Mouse (Mus musculus): ENCODE data around the gene Tmeff2. TPM values are rescaled to one million over a fixed set of nuclear protein-coding genes. Genes with fewer than 3 reads are reported as not detected.
A peak's percentile ranks its signal among the peaks of the same experiment; 100 is the strongest.

Tmeff2 gene
- polyA plus RNA-seq, 1 experiment from 2014 or later, result 7.0 TPM

GRCm38 (mm10) chr1:51115761-51116160, 215.3 kb downstream of the Tmeff2 start:
- no peak for ATAC-seq (ENCODE audit: low FRiP score)
- Histone ChIP-seq H3K9me3 (ENCODE audit: control insufficient read depth, low read length) (no peaks in the 10 kb centered on the region), H3K4me3 (ENCODE audit: low read depth, low read length) (no peak overlapping the region), H3K4me2 (no peak overlapping the region), H3K27ac (ENCODE audit: low read depth, low read length) (no peak overlapping the region), H3K27me3 (ENCODE audit: control insufficient read depth, insufficient read depth, low read length) (no peaks in the 10 kb centered on the region), H3K9ac (ENCODE audit: low read length) (no peak overlapping the region), H3K4me1 (ENCODE audit: control insufficient read depth, insufficient read depth, low read length) (no peaks in the 10 kb centered on the region), H3K36me3 (ENCODE audit: control insufficient read depth, insufficient read depth, low read length) (no peaks in the 10 kb centered on the region)
- no peak for DNase-seq (ENCODE audit: low spot score, missing footprints)
- 84% methylated on average over 5 of the region's 5 CpGs for WGBS

DNA sequence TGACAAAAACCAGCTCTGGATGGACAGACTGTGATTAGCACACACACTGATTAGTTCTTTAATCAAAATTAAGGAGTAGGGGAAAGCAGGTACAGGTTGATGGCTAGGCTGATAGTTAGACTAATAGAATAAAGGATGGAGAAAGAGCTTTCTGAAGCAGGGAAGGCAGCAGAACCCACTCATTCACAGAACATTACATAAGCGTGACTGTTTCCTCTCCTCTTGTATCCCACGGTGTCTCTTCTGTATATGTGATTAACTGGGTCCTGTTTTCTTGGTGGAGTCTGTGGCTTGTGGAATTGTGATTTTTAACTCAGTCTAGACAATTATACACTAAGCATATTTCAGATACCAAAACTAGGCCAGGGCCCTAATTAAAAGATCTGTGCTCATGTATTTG, 217.4 kb downstream of the Tmeff2 start:
- no peak overlapping the region for H3K4me3 ChIP-seq (ENCODE audit: low read depth, low read length)
- no peaks in the 10 kb centered on the region for H3K9me3 ChIP-seq (ENCODE audit: control insufficient read depth, low read length)
- H3K4me1 ChIP-seq (ENCODE audit: control insufficient read depth, insufficient read depth, low read length), result no peaks in the 10 kb centered on the region
- H3K27ac ChIP-seq (ENCODE audit: low read depth, low read length), result no peak overlapping the region
- no peak overlapping the region for H3K9ac ChIP-seq (ENCODE audit: low read length)
- DNase-seq (ENCODE audit: low spot score, missing footprints) (no peak), ATAC-seq (ENCODE audit: low FRiP score) (no peak)
- H3K36me3 ChIP-seq (ENCODE audit: control insufficient read depth, insufficient read depth, low read length), result no peaks in the 10 kb centered on the region
- 90% methylated on average over 2 of the region's 2 CpGs for WGBS
- no peak overlapping the region for H3K4me2 ChIP-seq
- H3K27me3 ChIP-seq (ENCODE audit: control insufficient read depth, insufficient read depth, low read length), result no peaks in the 10 kb centered on the region

DNA sequence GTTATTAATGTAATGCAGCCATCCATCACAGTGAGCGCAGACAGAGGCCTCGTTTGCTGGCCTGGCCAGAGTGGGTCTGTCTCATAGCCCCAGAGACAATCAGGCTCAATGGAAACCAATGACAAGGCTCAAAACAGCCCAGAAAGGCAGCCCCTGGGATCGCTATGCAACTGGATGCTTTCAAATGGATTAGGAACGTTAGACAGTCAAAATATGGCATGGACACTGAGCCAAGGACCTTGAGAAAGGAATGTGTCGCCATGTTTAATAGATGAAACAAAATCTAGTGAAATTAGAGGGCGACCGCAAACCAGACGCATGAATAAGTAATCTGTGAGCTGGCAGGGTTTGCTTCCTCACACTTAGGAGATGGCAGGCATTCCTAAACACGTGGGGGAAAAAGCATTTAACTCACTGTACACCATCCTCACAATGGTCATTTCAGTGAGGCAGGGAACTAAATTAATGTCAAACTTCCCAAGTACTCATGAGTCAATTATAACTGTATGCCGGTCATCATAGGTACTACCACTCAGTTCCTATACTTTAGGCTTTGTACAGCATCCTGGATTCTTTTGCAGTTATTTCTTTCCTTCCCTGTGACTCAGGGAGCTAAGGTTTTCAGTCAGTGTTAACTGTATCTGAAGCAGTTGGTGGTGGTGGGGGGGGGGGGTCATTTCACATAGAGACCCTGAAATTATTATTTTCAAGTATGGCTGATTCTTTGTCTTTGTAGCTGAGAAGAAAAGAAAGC, 225.4 kb downstream of the Tmeff2 start:
- Histone ChIP-seq H3K9ac (ENCODE audit: low read length) (no peak overlapping the region), H3K9me3 (ENCODE audit: control insufficient read depth, low read length) (no peaks in the 10 kb centered on the region), H3K4me3 (ENCODE audit: low read depth, low read length) (no peak overlapping the region), H3K36me3 (ENCODE audit: control insufficient read depth, insufficient read depth, low read length) (no peaks in the 10 kb centered on the region), H3K27me3 (ENCODE audit: control insufficient read depth, insufficient read depth, low read length) (no peaks in the 10 kb centered on the region), H3K4me2 (no peak overlapping the region), H3K4me1 (ENCODE audit: control insufficient read depth, insufficient read depth, low read length) (no peaks in the 10 kb centered on the region), H3K27ac (ENCODE audit: low read depth, low read length) (no peak overlapping the region)
- 75% methylated on average over 10 of the region's 10 CpGs for WGBS
- ATAC-seq (ENCODE audit: low FRiP score) (no peak), DNase-seq (ENCODE audit: low spot score, missing footprints) (no peak)

DNA sequence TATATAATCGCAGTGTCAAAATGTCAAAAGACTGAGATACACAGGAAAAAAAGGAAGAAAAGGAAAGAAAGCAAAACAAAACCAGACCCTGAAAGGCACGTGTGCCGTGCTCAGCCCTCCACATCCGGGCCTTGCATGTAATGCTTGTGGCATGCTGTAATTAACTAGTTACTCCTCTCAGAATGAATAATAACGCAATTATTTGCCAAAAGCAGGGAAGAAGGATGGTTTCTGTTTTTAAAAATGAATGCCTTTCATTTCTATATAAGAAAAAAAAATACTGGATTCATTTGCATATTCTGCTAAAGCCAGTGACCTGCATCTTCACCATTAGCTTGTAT, 225.9 kb downstream of the Tmeff2 start:
- Histone ChIP-seq H3K36me3 (ENCODE audit: control insufficient read depth, insufficient read depth, low read length) (no peaks in the 10 kb centered on the region), H3K9me3 (ENCODE audit: control insufficient read depth, low read length) (no peaks in the 10 kb centered on the region), H3K4me3 (ENCODE audit: low read depth, low read length) (no peak overlapping the region), H3K4me1 (ENCODE audit: control insufficient read depth, insufficient read depth, low read length) (no peaks in the 10 kb centered on the region), H3K27ac (ENCODE audit: low read depth, low read length) (no peak overlapping the region), H3K9ac (ENCODE audit: low read length) (no peak overlapping the region), H3K4me2 (no peak overlapping the region), H3K27me3 (ENCODE audit: control insufficient read depth, insufficient read depth, low read length) (no peaks in the 10 kb centered on the region)
- ATAC-seq (ENCODE audit: low FRiP score) (no peak), DNase-seq (ENCODE audit: low spot score, missing footprints) (no peak)
- 82% methylated on average over 5 of the region's 5 CpGs for WGBS

GRCm38 (mm10) chr1:51136792-51137191, 236.3 kb downstream of the Tmeff2 start:
- Histone ChIP-seq H3K36me3 (ENCODE audit: control insufficient read depth, insufficient read depth, low read length) (no peaks in the 10 kb centered on the region), H3K4me2 (no peak overlapping the region), H3K4me1 (ENCODE audit: control insufficient read depth, insufficient read depth, low read length) (no peaks in the 10 kb centered on the region), H3K27ac (ENCODE audit: low read depth, low read length) (no peak overlapping the region), H3K9me3 (ENCODE audit: control insufficient read depth, low read length) (no peaks in the 10 kb centered on the region), H3K27me3 (ENCODE audit: control insufficient read depth, insufficient read depth, low read length) (no peaks in the 10 kb centered on the region; the same call in 1 of the 2 replicates), H3K9ac (ENCODE audit: low read length) (no peak overlapping the region), H3K4me3 (ENCODE audit: low read depth, low read length) (no peak overlapping the region)
- no peak for DNase-seq (ENCODE audit: low spot score, missing footprints)
- no peak for ATAC-seq (ENCODE audit: low FRiP score)
- 75% methylated on average over 2 of the region's 2 CpGs for WGBS

- no peaks in the 10 kb centered on the region for H3K36me3 ChIP-seq (ENCODE audit: control insufficient read depth, insufficient read depth, low read length)
- no peaks in the 10 kb centered on the region for H3K9me3 ChIP-seq (ENCODE audit: control insufficient read depth, low read length)
- no peaks in the 10 kb centered on the region; the same call in 1 of the 2 replicates for H3K27me3 ChIP-seq (ENCODE audit: control insufficient read depth, insufficient read depth, low read length)
- no peak overlapping the region for H3K4me2 ChIP-seq
- no peaks in the 10 kb centered on the region for H3K4me1 ChIP-seq (ENCODE audit: control insufficient read depth, insufficient read depth, low read length)
- WGBS, result 86% methylated on average over 10 of the region's 10 CpGs
- no peak overlapping the region for H3K4me3 ChIP-seq (ENCODE audit: low read depth, low read length)
- ATAC-seq (ENCODE audit: low FRiP score) (no peak), DNase-seq (ENCODE audit: low spot score, missing footprints) (no peak)
- H3K9ac ChIP-seq (ENCODE audit: low read length), result no peak overlapping the region
- H3K27ac ChIP-seq (ENCODE audit: low read depth, low read length), result no peak overlapping the region
Observed at GRCm38 (mm10) chr1:51139605-51140004, 239.2 kb downstream of the Tmeff2 start.

DNA sequence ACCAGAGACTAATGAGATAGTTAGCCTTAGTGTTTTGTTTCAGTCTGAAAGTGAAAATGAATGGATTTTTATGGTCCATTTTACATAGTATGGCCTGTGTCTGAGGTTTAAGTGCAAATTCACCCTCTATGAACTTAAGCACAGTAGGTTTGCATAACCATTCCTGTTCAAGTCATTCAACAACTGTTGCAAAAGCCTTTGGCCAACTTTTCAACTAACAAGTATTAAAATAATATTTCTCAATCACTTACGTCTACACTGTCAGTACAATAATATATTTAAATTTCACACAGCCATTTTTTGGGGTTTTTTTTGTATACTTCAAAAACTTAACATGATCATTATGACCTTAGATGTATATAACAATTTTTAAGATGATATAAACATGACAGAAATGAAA, 240.9 kb downstream of the Tmeff2 start:
- Histone ChIP-seq H3K4me3 (ENCODE audit: low read depth, low read length) (no peak overlapping the region), H3K27ac (ENCODE audit: low read depth, low read length) (no peak overlapping the region), H3K4me2 (no peak overlapping the region), H3K9me3 (ENCODE audit: control insufficient read depth, low read length) (no peaks in the 10 kb centered on the region), H3K27me3 (ENCODE audit: control insufficient read depth, insufficient read depth, low read length) (no peaks in the 10 kb centered on the region; the same call in 1 of the 2 replicates), H3K4me1 (ENCODE audit: control insufficient read depth, insufficient read depth, low read length) (no peaks in the 10 kb centered on the region), H3K36me3 (ENCODE audit: control insufficient read depth, insufficient read depth, low read length) (no peaks in the 10 kb centered on the region), H3K9ac (ENCODE audit: low read length) (no peak overlapping the region)
- no peak for ATAC-seq (ENCODE audit: low FRiP score)
- 96% methylated on average over 1 of the region's 1 CpGs for WGBS
- DNase-seq (ENCODE audit: low spot score, missing footprints), result no peak

DNA sequence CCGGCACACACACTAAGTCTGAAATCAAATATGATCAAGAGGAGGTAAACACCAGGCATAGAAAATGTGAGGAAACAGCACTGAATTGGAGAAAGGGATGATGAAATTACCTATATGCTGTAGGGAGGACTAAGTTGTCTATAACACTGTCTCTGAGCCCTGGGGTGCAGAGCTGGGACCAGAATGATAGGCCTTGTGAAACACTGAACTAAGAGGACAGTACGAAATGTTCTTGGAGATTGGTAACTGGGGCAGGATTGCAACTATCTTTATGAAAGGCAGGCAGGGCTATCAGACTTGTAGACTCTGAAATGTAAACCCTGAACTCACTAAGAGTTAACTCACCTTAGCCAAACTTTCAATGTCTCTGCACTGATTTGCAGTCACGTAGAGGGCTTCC, 242.3 kb downstream of the Tmeff2 start:
- ATAC-seq (ENCODE audit: low FRiP score), result no peak
- DNase-seq (ENCODE audit: low spot score, missing footprints), result peak; percentile 53
- no peaks in the 10 kb centered on the region for H3K4me1 ChIP-seq (ENCODE audit: control insufficient read depth, insufficient read depth, low read length)
- H3K9me3 ChIP-seq (ENCODE audit: control insufficient read depth, low read length), result no peaks in the 10 kb centered on the region
- H3K4me3 ChIP-seq (ENCODE audit: low read depth, low read length), result no peak overlapping the region
- H3K9ac ChIP-seq (ENCODE audit: low read length), result no peak overlapping the region
- no peaks in the 10 kb centered on the region for H3K36me3 ChIP-seq (ENCODE audit: control insufficient read depth, insufficient read depth, low read length)
- H3K4me2 ChIP-seq, result no peak overlapping the region
- 76% methylated on average over 3 of the region's 3 CpGs for whole genome bisulfite sequencing
- H3K27ac ChIP-seq (ENCODE audit: low read depth, low read length), result no peak overlapping the region
- no peaks in the 10 kb centered on the region; the same call in 1 of the 2 replicates for H3K27me3 ChIP-seq (ENCODE audit: control insufficient read depth, insufficient read depth, low read length)

DNA sequence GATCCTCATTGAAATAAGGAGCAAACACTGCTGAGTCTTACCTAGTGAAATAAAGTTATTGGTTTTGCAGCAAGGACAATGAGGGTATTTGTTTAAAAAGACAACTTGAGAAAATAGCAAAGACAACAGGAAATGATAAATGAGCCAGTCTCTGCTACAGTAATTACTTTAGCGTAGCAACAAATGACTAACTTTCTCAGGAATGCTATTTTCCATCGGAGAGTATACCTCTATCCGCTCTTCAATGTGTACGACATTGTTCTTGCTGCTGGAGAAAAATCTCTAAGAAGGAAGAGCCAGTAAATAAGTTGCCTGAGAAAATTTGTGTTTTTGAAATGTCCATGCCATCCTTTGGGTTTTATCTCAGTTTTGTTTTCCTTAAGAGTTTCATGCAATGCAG, 245.2 kb downstream of the Tmeff2 start:
- no peak for ATAC-seq (ENCODE audit: low FRiP score)

More for the DNA sequence above, 245.2 kb downstream of the Tmeff2 start:
- H3K27ac ChIP-seq (ENCODE audit: low read depth, low read length), result no peak overlapping the region
- no peak overlapping the region for H3K9ac ChIP-seq (ENCODE audit: low read length)
- H3K36me3 ChIP-seq (ENCODE audit: control insufficient read depth, insufficient read depth, low read length), result no peaks in the 10 kb centered on the region
- H3K9me3 ChIP-seq (ENCODE audit: control insufficient read depth, low read length), result no peaks in the 10 kb centered on the region
- no peaks in the 10 kb centered on the region for H3K4me1 ChIP-seq (ENCODE audit: control insufficient read depth, insufficient read depth, low read length)
- no peaks in the 10 kb centered on the region; the same call in 1 of the 2 replicates for H3K27me3 ChIP-seq (ENCODE audit: control insufficient read depth, insufficient read depth, low read length)
- H3K4me2 ChIP-seq, result no peak overlapping the region
- no peak for DNase-seq (ENCODE audit: low spot score, missing footprints)
- no peak overlapping the region for H3K4me3 ChIP-seq (ENCODE audit: low read depth, low read length)
- 92% methylated on average over 4 of the region's 4 CpGs for WGBS
